Mouse (Mus musculus) forebrain, embryonic 16.5 days (tissue): ENCODE data around the gene Cacna1h. TPM values are rescaled to one million over a fixed set of nuclear protein-coding genes. Genes with fewer than 3 reads are reported as not detected.

Source experiments
- ATAC-seq: fragments of 200-750 bp; cut with Nextera tagmentation; 2 replicates; pipeline ENCODE4 v1.8.0; 2017; ENCODE audit warnings: mild to moderate bottlenecking, moderate library complexity
- H3K27ac ChIP-seq: fragments of 300-500 bp; sonication (generic); 2 replicates; pipeline ENCODE4 v1.5.1; 2014; ENCODE audit warnings: low read length, control low read depth
- H3K27me3 ChIP-seq: fragments of 300-500 bp; sonication (generic); replicated peaks from 2 replicates; pipeline ENCODE4 v1.6.1; 2014; ENCODE audit warnings: low read length; ENCODE audit not compliant: control insufficient read depth, insufficient read depth
- H3K36me3 ChIP-seq: fragments of 300-500 bp; sonication (generic); 2 replicates; pipeline ENCODE4 v1.6.1; 2014; ENCODE audit not compliant: control insufficient read depth, insufficient read depth
- H3K4me1 ChIP-seq: fragments of 300-500 bp; sonication (generic); replicated peaks from 2 replicates; pipeline ENCODE4 v1.6.1; 2014; ENCODE audit warnings: low read length; ENCODE audit not compliant: control insufficient read depth, insufficient read depth
- H3K4me2 ChIP-seq: fragments of 300-500 bp; sonication (generic); 2 replicates; pipeline ENCODE4 v1.6.1; 2014; ENCODE audit warnings: mild to moderate bottlenecking, low read length, control low read depth
- H3K4me3 ChIP-seq: fragments of 300-500 bp; sonication (generic); replicated peaks from 2 replicates; pipeline ENCODE4 v1.5.1; 2014; ENCODE audit warnings: mild to moderate bottlenecking, low read length, control low read depth
- H3K9ac ChIP-seq: fragments of 300-500 bp; sonication (generic); replicated peaks from 2 replicates; pipeline ENCODE4 v1.6.1; 2014; ENCODE audit warnings: low read depth, low read length, control low read depth
- H3K9me3 ChIP-seq: fragments of 300-500 bp; sonication (generic); 2 replicates; pipeline ENCODE4 v1.6.1; 2016; ENCODE audit warnings: low read length; ENCODE audit not compliant: control insufficient read depth
- WGBS: fragments of 180-500 bp; shearing (Covaris S2); extraction: QIAGEN DNeasy Blood & Tissue Kit; methylation state at CpG from one replicate; pipeline ENCODE4 v1.1.7; 2014; 5-methylcytosine and 5-hydroxymethylcytosine counted together
- polyA plus RNA-seq: library from polyadenylated mRNA; unstranded; fragments of >200 nt; fragmentation: Nextera tagmentation; extraction: Ambion mirVana; gene quantifications from 2 replicates; pipeline ENCODE4 v1.2.1, GENCODE M21; 2015

Cacna1h gene
- 12.4 and 14.7 TPM in 2 replicates for polyA plus RNA-seq

DNA sequence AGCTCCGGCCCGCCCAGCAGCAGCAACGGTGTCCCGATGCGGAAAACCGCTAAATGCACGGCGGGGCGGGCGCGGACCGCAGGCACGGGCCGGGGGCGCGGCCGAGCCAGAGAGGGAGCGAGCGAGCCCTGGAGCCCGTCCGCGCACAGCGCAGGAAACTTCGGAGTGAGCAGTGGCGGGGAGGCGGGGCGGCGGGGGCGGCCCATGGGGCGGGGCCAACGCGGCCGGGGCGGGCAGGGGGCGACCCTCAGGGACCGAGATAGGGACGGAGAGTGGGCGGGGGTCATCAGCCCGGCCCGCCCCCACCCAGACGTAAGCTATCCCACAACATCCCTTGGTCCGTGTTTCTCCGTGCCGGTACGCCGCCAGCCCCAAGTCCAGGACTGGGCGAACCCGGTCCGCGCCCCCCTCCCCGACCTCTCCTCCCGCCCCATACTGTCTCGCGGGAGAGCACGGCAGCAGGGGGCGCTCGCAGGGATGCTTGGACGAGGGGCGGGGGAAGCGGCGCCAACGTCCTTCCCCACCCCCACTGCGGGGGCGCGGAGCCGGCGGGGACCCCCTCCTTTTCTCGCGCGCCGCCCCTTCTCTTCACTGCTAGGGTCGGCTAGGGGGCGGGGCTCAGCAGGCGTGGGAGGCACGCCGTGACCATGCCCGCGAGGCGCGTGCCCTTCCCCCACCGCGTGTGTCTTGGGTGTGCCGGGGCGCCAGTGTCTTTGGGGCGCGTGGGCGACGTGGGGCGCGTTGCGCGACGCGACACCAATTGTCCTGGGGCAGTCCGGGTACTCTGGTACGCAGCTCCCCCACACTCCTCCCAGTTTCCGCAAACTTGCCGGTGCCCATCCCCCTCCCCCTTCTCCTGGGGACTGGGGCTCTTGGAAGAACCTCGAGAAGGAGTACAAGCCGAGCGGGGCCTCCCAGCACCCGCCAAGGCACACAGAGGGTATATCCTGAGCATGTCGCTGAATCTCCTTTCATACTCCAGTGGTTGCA lies at the start of gene Cacna1h:
Gene Cacna1h, minus strand, starts transcription at position 167 of the 990 bp plus-strand sequence.
- peak; percentile 85 for ATAC-seq
- Histone ChIP-seq H3K9ac (peak within 1 kb of the TSS; percentile 85), H3K36me3 (no peaks in the 10 kb centered on the region), H3K4me1 (peaks cover 26% of the 10 kb centered on the region), H3K9me3 (no peaks in the 10 kb centered on the region), H3K27ac (peak within 1 kb of the TSS; percentile 74), H3K4me3 (peak within 1 kb of the TSS; percentile 74), H3K27me3 (peaks cover 8% of the 10 kb centered on the region; the same call in 1 of the 2 replicates), H3K4me2 (peak within 1 kb of the TSS; percentile 75)
- WGBS: 1% methylated on average over 73 of the region's 103 CpGs

DNA sequence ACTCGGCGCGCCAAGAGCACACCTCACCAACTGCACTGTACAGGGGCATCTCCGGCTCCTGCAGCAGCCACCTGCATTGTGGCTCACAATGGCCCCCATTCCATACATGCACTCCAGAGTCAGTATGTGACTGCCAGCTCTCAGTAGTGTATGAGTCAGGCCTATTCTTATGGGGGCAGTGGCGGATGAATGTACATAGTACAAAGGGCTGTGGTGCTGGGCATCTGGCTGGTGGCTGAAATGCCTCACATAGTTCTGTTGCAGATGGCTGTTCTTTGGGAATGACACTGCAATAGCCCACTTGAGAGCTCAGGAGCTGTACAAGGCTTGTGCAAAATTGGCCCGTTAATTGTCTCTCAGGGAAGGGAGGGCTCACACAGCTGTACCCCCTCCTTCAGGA lies 48.5 kb upstream of the Cacna1h start:
- no peaks in the 10 kb centered on the region for H3K4me1 ChIP-seq
- no peaks in the 10 kb centered on the region for H3K9me3 ChIP-seq
- H3K4me2 ChIP-seq: no peak overlapping the region
- no peak overlapping the region for H3K9ac ChIP-seq
- no peaks in the 10 kb centered on the region for H3K27me3 ChIP-seq
- ATAC-seq: no peak
- no peak overlapping the region for H3K27ac ChIP-seq
- H3K4me3 ChIP-seq: no peak overlapping the region
- WGBS: 81% methylated on average over 6 of the region's 6 CpGs
- H3K36me3 ChIP-seq: no peaks in the 10 kb centered on the region

DNA sequence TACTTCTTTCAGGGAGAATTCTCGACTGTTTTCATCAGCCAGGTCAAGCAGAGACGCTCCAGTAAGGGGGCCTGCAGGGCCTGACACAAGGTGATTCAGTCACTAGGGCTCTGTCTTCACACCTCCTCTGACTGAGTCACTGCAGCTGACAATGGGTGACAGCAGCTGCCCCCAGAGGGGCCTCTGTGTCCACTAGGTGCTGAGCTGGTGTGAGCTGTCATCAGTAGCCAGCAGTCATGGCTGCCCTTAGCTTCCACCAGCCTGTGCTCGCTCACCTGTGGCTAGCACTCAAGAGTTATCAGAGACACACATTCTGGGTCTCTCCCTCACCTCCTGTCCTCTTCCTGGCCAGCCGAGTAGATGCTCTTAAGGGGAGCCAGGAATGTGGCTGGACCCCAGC lies 47.2 kb upstream of the Cacna1h start:
- H3K4me3 ChIP-seq: no peak overlapping the region
- no peaks in the 10 kb centered on the region for H3K4me1 ChIP-seq
- no peak for ATAC-seq
- H3K36me3 ChIP-seq: no peaks in the 10 kb centered on the region
- no peak overlapping the region for H3K27ac ChIP-seq
- H3K9ac ChIP-seq: no peak overlapping the region
- WGBS: 57% methylated on average over 4 of the region's 4 CpGs
- H3K27me3 ChIP-seq: no peaks in the 10 kb centered on the region
- H3K9me3 ChIP-seq: no peaks in the 10 kb centered on the region
- no peak overlapping the region for H3K4me2 ChIP-seq

DNA sequence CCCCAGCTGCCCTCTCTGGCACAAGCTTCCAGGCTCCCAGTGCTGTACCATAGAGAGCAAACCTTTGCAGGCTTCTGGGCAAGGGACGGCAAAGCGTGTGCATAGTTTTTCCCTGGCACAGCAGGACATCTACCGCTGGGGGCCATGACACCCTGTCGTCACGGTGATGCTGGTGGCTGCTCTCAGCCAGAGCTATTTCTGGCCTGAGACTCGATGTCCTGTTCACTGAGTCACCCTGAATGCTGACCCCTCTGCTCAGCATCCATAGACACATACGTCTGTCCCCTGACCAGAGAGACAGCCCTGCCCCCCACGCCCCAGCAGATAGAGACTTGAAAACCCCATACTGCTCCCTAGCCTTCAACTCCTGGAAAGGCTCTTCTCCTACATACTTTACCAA lies 46.6 kb upstream of the Cacna1h start:
- Histone ChIP-seq H3K27ac (no peak overlapping the region), H3K36me3 (no peaks in the 10 kb centered on the region), H3K4me2 (no peak overlapping the region), H3K4me1 (no peaks in the 10 kb centered on the region), H3K4me3 (no peak overlapping the region), H3K9ac (no peak overlapping the region), H3K9me3 (no peaks in the 10 kb centered on the region), H3K27me3 (peaks cover 3% of the 10 kb centered on the region)
- ATAC-seq: no peak
- WGBS: 45% methylated on average over 8 of the region's 8 CpGs

DNA sequence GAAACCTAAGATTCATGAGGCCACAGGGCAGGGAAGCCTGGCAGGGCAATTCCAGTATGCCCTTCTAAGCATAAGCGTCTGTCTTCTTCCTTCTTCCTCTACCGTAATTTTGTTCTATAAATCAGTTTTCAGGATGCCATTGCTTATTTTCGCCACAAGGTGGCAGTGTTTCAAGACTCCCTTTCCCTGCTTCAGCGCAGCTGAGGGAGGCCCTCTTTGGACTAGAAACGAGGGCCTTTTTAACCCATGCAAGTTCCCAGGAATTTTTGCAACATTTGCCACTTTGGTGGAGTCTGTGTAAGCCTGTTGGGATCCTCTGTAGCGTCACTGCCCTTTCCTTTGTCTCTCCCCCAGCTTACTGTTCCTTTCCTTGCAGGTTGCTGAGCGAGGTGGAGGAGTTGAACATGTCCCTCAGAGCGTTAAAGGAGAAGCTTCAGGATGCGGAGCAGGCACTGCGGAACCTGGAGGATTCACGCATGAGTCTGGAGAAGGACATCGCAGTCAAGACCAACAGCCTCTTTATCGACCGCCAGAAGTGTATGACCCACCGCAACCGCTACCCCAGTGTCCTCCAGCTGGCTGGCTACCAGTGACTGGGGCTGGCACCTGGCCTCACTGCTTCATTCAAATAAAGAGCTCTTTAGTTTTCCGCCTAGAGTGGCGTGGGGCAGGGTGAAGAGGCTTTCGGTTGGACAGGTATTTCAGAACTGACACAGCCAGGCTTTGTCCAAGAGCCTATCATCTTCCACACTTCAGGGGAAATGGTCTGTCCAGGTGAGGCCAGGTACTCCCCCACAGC lies 42.6 kb upstream of the Cacna1h start:
- H3K36me3 ChIP-seq: no peaks in the 10 kb centered on the region
- H3K9ac ChIP-seq: no peak overlapping the region
- peaks cover 27% of the 10 kb centered on the region for H3K27me3 ChIP-seq
- peak; percentile 51 for ATAC-seq
- peaks cover 5% of the 10 kb centered on the region for H3K4me1 ChIP-seq
- H3K4me2 ChIP-seq: no peak overlapping the region
- 29% methylated on average over 19 of the region's 19 CpGs for WGBS
- H3K27ac ChIP-seq: no peak overlapping the region
- H3K4me3 ChIP-seq: no peak overlapping the region
- H3K9me3 ChIP-seq: no peaks in the 10 kb centered on the region

DNA sequence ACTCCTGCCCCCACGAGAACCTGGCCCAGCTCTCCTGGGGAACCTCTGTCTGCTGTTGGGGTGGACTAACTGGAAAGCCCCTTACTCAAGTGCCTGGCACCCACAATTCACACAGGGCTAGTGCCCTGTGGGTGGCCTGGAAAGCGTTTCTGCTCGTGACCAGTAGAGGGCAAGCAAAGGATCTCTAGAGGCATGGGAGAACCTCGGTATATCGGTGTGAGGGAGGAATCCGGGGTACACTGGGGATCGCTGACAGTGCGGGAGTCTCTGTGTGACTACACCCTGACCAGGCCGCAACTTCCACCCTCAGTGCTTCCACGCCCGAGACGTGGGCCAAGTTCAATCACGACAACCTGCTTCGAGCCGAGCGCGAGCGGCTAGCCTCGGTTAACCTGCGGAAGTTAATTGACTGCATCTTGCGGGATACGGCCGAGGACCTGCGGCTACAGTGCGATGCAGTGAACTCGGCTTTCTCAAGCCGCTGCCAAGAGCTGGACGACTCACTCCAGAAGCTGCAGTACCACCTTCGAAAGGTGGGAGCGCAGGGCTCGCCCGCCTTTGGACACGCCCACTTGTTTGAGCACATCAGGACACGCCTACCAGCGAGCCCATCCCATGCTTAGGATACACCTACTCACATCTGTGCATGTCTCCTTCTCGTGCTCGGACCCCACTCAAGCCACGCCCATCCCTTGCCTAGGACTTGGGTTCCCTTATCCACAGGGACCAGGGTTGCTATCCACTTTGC lies 40.9 kb upstream of the Cacna1h start:
- ATAC-seq: peak; percentile 49; the same call in 1 of the 2 replicates
- Histone ChIP-seq H3K4me3 (peak overlapping the region; percentile 32), H3K36me3 (no peaks in the 10 kb centered on the region), H3K9ac (peak overlapping the region; percentile 7; the same call in 1 of the 2 replicates), H3K27ac (no peak overlapping the region), H3K27me3 (peaks cover 27% of the 10 kb centered on the region), H3K4me2 (peak overlapping the region; percentile 54), H3K4me1 (peaks cover 5% of the 10 kb centered on the region), H3K9me3 (no peaks in the 10 kb centered on the region)
- 2% methylated on average over 38 of the region's 38 CpGs for WGBS

DNA sequence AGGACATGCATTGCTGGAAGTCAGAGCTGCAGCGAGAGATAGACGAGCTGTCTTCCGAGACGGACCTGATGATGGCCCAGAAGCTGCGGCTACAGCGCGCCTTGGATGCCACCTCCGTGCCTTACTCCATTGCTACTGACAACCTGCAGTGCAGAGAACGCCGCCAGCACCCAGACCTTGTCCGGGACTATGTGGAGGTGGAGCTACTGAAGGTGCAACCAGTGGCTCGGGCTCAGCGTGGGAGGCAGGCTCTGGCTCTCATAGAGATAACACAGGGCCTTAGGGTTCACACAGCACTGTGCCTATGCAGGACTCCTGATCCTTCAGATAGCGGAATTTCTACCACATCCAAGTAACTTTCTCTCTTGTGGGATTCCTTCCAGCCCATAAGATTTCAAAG lies 38.5 kb upstream of the Cacna1h start:
- Histone ChIP-seq H3K27ac (no peak overlapping the region), H3K4me3 (no peak overlapping the region), H3K27me3 (peaks cover 27% of the 10 kb centered on the region), H3K9me3 (no peaks in the 10 kb centered on the region), H3K9ac (no peak overlapping the region; the same call in 1 of the 2 replicates), H3K36me3 (no peaks in the 10 kb centered on the region), H3K4me1 (peaks cover 5% of the 10 kb centered on the region), H3K4me2 (no peak overlapping the region)
- WGBS: 63% methylated on average over 14 of the region's 14 CpGs
- ATAC-seq: no peak

DNA sequence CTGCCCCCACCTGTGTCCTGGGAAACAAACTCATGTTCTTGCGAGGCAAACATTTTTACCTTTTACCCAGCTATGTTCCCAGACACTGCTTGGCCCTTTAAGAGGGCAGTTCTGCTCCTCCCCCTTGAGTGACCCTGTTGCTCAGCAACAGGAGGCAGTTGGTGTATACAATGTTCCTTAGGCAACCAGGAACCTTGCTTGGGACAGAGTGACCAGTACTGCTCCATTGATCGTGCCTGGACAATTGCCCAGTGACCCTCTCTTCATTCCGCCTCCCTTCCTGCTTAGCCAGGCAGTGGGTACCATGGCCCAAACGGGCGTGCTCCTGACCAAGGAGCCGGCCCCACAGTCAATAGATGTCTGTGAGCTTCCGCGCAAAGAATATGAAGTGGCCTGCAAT lies 37.8 kb upstream of the Cacna1h start:
- Histone ChIP-seq H3K27me3 (peaks cover 27% of the 10 kb centered on the region), H3K9me3 (no peaks in the 10 kb centered on the region), H3K4me2 (no peak overlapping the region), H3K27ac (no peak overlapping the region), H3K9ac (no peak overlapping the region), H3K4me1 (peaks cover 5% of the 10 kb centered on the region), H3K4me3 (no peak overlapping the region), H3K36me3 (no peaks in the 10 kb centered on the region)
- WGBS: 43% methylated on average over 8 of the region's 8 CpGs
- ATAC-seq: no peak
